Mouse (Mus musculus) R1 (cell line): ENCODE measurements around the gene Dnah7a.
"Not testable (repeated sequence)": the region's sequence is repeated elsewhere in the genome, so short reads cannot be mapped to it uniquely, and the experiment has no call there.

Source experiments
- DNase-seq: peaks from one replicate; pipeline ENCODE4 v3.0.0-alpha.2; 2018; ENCODE audit warnings: low read depth, low spot score

Gene Dnah7a

DNA sequence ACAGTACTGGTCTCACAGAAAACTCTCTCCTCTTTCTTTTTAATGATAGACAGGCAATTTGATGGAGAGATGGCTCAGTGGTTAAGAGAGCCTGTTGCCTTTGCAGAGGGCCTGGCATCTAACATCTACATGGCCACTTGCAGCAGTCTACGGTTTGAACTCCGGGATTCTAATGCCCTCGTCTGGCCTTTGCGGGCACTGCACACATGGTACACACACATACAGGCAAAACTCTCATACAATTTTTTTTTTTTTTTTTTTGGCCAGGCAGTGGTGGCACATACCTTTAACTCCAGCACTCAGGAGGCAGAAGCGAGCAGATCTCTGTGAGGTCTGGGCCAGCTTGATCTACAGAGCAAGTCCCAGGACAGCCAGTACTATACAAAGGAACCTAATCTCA lies 2.4 kb downstream of the Dnah7a start:
- DNase-seq, result peak; percentile 67

DNA sequence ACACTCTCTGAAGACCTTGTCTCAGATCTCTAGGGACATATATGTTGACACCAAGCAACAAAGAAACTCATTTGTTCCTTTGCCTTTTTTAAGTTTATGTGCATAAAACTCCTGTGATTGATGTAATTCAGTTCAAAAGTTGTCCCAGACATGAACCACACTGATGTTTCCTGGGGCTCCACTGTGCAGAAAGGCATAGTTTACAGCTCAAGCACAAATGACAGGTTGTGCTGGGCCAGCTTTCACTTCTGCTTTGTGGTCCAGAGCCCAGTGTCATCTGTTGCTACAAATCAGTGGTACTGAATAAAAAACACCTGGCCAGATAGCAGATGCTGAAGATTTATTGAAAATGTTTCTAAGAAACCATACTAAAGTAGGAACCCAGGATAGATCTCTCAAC lies 42.3 kb downstream of the Dnah7a start:
- not testable (repeated sequence) for DNase-seq

DNA sequence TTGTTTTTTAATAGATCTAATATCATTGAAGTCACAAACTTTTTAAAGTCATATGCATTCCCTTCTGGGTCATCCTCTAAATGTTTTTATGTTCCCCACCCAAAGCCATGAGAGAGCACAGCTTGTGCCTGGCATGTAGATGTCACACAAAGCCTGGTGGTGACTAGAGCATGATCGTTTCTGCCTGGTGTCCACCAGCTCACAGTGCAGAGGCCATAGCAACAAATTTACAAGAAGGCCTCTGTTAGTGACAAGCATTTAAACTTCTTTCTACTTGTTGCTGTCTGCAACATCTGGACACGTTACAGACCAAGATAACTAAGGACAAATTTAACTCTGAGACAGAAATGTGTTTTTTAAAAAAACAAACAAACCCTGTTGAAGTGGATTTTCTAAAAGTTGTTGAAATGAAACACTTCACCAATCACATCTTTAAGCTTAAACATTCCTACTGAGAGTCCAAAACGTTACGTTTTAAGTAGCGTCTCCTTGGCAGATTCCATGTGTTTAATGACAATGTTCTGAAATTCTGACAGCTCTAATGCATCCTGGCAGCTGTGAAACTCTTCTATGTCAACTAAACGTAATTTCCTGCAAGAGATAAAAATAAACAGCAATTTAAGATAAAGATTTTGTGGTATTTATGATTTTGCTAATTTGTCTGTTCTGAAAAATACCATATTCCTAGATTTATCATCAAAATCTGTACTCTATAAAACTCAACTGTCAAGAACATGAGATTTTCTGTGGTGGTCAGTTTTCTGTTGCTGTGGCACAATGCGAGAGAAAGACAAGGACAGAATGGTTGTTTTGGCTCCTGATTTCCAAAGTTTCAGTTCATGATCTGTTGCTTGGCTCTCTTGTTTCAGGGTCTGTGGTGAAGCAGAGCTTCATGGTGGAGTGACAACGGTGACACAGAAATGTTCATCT lies 66.5 kb downstream of the Dnah7a start:
- DNase-seq, result no peak

DNA sequence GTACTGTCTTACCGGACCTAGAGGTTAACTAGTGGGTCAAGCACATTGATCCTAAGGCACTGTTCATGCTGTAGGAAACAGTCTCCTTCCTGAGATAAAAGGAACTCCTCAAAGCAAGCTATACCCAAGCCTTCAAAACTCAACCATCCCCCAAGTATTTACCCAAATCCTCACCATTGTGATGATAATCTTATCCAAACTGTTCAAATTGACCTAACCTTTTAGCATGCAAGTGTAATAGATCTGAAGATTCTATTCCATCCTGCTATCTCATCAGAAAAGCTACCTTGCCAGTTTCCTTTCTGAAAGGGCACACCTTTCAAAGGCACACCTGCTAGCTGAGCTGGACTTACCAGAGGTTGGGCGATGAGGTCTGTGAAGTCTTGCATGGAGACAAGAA lies 70.9 kb downstream of the Dnah7a start:
- peak; percentile 60 for DNase-seq

DNA sequence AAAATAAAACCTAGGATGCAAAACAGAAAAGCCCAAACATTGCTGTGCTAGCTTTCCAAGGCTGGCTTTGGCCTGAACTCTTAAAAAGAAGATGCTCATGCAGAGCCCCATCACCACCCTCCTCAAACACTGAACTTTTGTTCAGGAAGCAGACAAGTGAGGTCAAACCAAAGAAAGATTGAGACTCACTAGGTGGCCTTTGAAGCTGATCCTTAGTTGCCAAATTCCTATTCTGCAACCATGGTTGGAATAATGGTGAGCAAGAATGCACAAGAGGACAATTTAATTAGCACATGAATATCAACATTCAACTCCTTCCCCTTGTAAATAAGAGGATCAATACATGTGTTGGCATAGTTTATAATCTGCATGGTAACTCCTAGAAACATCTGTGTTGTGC lies 74.5 kb downstream of the Dnah7a start:
- DNase-seq, result peak; percentile 80

DNA sequence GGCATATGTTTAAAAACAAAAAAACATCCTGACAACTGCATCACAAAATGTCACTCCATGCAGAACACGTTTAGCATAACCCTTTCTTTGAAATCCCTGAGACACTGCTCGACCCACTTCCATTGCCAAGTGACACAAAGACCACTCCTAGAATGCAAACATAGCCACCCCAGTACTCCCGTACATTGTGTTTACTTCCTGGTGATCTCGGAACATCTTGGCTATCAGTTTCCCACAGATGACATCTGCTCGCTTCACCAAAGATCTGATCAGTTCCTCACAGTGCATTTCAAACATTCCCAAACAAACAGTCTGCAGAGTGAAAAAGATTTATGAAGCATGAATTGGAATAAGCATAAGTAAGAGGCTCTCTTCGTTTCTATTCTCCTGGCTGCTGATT lies 76.6 kb downstream of the Dnah7a start:
- no peak for DNase-seq

DNA sequence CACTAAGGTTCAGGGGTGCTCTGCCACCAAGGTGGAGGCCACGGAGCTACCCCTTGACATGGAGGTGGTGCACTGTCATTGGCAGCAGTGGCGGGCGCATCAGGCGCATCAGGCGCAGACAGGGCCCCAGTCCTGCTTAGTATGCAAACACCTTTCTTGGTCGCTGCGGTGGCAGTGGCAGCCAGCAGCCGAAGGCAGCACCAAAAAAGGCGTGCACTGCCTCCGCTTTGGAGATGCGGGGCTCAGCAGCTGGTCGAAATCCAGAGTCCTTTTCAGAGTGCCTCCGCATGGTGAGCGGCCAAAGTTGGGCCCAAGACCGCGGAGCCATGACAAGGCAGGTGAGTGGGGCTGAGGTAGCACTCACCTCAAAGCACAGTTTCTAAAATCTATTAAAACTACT lies 93.1 kb downstream of the Dnah7a start:
- DNase-seq, result peak; percentile 64

DNA sequence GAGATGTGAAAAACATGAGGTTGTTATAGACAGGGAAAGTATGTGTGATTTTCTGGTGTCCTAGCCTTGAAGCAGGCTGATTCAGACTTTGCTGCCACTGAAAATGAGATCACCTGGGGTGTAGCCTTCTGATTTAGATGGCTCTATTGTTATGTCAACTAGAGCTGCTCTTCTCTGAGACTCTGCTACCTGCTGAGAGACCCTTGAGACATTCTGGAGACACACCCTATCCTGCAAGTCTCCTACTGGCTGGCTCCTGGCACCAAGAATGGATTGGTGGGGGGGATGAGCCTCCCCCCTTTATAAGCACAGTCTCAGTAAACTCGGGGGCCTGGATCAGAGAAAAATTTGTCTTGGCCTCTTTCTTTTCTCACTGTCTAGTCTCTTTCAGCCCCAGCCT lies 125.3 kb downstream of the Dnah7a start:
- DNase-seq, result peak; percentile 97

DNA sequence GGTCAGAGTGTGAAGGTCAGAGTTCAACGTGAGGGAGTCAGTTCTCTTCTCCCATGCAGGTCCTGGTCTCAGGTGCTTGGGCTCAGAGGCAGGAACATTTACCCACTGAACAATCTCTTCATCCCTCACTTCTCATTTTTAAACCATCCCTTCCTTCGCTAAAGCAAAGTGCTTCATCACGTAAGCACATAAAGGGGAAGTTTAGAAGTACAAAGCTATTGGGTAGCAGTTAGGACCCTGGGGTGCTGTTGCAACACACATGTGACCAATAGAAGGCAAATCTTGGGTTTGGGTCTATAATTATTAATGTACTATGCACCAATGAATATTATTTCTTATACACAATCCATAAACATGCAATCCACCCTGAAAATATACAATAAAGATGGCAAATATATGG lies 148.7 kb downstream of the Dnah7a start:
- not testable (repeated sequence) for DNase-seq

DNA sequence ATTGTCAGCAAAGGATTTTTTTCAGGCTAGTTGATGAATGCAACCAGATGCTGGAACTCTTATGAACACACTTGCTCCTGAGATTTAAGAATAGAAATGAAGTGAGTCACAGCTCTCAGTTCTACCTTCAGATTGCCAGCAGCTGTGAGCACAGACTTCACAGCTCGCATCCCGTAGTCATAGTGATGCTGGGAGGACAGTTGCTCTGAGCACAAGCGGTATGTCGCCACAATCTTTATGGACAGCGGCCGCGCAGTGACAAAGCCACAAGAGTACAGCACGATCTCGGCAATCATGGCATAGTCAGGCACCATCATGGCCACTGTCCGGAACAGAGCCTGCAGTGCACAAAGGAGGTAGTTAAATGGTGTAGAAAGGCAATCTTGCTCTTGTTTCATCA lies 159.6 kb downstream of the Dnah7a start:
- not testable (repeated sequence) for DNase-seq

DNA sequence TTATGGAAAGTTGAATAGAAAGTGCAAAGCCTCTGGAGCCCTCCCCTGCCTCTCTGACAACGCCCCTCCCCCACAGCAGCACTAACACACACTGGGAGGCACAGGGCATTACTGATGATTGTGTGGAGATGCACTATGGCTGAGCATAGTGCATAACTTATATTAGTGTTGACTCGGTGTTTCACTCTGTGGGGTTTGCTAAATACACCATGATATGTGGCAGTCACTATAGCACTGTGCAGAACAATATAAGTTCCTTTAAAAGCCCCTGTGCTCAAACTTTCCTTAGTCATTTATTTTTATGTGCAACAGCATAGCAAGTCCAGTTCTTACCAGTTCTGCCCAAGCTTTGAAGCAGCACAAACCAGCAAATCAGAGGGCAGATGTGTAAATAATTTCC lies 168.2 kb downstream of the Dnah7a start:
- not testable (repeated sequence) for DNase-seq

DNA sequence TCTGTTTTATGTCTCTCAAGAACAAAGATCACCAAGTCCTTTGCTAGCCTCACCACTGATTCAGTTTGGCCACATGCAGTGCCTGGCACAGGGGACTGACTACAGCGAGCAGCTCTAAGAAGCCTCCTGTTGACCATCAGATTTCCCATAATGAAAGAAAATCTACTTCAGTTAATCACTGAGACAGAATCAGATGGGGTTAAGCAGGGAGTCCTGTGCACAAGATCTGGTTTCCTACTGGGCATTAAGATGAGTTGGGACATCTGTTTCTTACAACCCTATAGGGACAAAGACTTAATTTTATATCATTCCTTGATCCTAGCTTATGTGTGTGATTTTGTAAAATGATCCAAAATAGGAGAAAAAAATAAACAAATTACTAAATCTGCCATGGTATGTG lies 171.8 kb downstream of the Dnah7a start:
- not testable (repeated sequence) for DNase-seq

DNA sequence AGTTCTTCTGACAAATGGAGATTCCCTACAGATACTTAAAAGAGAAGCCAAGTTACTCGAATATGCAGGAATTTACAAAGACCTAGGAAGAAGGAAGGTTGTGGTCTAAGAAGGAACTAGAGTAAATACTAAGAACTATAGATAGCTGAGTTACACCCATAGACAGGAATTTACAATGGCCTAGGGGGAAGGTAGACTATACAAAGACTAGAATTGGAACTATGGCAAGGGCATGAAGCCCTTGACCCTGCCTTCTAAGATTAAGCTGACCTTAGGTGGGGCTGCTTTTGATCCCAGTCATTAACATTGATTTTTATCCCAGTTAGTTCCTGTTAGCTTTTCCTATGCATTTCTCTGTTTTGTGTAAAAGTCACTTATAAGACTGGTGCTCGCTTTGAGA lies 180.6 kb downstream of the Dnah7a start:
- peak; percentile 81 for DNase-seq

DNA sequence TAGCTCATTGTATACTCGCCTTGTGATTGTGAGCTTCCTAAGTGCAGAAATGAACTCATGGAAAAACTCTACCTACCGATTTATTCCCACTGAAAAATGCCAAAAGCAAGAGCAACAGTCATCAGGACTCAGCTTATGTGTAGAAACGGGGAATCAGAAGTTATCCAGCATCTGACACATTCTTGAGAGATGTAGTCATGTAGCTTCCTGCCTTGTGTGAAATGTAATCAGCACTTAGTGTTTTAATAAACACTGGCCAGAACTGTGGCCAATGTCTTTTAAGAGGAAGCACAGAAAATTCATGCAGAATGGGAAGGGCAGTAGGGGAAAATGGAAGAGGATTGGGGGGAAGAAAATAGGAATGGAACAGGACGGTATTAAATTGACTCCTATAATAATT lies 232.9 kb downstream of the Dnah7a start:
- DNase-seq, result no peak

DNA sequence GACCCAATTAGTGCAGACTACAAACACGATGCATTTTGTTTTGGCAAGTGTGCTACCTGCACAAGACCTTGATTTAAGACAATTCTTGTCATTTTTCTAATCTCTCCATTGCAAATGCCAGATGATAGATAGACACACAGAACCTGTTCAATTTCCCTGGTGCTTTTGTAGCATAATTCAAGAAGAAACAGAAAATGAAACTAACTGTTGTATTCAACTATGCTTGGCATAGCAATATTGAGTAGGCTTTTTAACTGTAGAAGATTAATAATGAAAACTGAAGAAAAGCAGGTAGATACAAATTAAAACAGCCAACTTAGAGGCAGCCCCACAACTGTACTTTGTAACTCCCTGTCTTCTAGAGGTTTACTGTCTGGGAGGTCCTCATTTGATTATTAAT lies 234.5 kb downstream of the Dnah7a start:
- not testable (repeated sequence) for DNase-seq

DNA sequence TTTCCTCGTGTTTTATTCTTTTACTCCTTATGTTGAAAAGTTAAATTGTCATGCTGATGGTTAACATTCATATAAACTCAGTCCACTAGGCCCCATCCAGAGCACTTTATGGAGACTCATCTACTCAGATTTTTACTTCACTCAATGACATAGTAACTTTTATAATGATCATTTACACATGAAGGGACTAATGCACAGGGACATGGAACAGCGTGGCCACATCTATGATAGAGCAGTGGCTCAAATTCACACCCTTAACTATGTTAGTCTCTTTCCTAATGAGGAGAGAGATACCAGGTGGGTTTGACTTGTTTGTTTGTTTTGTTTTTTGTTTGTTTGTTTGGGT lies 239.3 kb downstream of the Dnah7a start:
- DNase-seq, result no peak

DNA sequence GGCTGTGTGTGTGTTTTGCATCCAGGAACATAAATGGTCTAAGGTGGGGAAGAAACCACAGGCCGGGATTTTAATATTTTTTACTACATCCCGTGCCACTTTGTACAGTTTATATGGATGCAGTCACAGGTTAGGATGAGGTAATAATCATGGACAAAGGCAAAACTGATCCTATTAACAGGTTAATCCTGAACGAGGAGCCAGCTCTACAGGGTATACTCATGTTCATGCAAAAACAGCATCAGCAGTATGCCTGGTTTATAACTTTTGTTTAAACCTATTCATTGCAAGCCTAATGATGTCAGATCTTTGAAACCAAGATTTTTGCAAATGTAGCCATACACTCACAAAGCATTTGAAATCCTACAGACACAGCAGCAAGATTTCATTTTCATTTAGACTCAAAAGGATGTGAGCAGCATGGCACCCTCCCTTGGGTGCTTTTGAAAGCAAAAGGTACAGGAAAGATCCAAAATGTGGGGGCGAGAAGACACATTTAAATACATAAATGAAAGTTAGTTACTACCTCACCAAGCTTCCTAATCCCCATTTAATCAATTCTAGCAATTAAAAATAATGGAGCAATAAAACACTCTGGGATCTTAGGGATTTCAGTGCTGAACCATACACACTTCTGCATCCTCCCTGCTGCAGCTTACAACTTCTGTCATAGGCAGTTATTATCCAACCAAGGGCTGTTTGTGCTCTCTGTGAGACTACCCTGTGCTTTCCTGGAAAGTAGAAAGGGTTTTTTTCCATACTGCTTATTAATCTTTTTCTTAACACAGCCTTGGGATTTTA lies 239.9 kb downstream of the Dnah7a start:
- DNase-seq, result not testable (repeated sequence)

DNA sequence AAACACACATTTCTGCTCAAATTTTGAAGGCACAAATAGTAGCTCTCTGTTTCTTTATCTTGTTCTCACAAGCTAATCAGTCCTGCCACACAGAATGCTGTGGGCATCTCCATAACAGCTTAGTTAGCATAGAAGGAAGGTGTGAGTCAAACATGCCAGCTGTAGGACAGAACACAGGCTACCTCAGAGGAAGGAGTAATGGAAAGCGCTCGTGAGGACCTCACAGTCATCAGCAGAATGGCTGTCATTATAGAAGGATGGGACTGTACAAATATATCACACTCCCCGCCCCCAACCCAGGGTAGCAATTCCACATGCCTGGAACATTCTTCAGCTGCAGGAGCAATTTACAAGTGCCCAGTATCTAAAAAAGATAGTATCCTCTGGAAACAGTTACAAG lies 267.4 kb downstream of the Dnah7a start:
- not testable (repeated sequence) for DNase-seq

DNA sequence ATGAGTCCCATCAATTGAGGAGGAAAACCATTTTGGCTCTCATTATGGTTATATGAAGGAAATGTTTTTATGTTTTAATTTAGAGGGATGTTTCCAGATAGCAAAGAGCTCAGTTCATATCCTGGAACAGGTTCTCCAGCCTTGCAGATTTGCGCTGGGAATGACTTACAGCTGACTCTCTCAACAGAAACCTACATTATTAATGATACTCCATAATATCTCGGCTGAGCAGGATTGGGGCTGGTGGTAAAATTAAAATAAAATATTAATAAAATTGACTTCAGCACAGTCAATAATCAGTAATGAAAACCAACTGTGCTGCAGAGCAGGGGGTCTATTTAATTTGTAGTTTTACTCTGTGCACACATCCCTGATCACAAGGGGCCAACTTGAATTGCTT lies 274.2 kb downstream of the Dnah7a start:
- DNase-seq, result not testable (repeated sequence)

DNA sequence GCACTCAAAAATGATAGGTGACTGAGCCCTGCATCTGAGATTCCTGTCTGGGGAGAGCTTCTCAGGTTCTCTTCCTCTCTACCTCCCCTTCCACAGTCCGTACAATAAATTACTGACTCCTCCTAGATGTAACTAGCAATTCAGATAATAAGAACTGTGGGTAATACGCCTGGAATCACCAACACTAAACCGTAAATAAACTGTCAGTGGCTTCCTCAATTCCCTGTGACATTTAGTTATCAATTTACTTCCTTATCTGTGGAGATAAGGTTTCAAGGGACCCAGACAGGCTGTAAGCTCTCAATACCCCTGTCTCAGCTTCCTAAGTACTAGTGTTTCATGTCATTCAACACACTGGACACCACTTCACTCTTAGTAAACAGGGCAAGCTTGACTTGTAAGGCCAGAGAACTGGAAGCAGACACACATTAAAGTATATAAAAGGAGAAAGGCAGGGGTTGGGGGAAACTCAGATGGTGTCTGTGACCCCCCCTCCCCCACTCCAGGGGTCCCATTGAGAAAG lies 300.7 kb downstream of the Dnah7a start:
- DNase-seq, result no peak

DNA sequence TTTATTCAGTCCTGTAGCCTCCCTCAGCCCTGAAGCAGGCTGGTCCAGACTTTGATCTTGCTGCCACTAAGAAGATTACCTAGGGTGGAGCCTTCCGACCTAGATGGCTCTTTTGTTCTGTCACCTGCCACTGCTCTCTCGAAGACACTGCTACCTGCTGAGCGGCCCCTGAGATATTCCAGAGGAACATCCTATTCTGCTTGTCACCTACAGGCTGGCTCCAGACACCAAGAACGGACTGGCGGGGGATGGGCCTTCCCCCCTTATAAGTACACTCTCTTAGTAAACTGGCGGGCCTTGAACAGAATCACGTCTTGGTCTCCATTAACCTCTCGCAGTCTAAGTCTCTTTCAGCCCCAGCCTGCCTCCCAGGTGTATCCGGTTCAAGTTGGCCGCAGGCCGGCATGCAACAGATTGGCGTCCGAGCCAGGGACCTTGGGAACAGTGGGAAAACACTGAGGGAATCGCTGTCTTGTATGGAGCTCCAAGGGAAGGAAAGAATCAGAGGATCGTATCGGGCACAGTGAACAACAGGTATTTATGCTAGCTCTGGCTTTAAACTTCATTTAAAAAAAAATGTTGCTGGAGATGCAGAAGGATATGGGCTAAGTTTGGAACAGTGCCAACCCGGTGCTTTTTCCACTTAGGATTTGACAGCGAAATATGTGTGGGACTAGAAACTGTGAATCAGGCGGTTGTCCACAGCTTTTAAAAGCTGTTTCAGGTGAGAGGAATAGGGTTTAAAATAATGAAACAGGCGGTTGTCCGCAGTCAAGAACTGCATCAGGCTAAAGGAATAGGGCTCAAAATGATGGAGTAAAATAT lies 312.4 kb downstream of the Dnah7a start:
- DNase-seq, result peak; percentile 71

DNA sequence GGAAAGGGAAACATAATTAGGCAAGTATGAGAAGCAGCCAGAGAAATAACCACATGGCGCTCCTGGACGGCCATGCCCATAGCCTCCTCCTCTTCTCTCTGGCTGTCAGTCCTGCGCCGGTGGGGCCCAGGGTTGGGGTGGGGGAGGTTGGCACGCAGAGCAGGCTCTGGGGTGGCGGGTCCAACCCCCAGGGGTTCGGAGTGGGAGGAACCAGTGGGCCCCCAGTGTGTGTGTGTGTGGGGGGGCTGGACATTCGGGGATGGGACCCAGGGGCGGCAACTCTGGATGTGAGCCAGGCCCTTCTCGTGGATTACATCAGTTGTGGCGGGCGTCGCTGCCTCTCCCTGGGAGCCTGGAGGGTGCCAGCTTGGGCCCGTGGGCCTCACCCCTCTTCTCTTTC lies 317.8 kb downstream of the Dnah7a start:
- DNase-seq, result no peak
